Mouse (Mus musculus) urinary bladder, postnatal 10 days (tissue): ENCODE results near the gene BC030870.

ENCODE experiments used
- DNase-seq: peaks from one replicate; pipeline ENCODE4 v3.0.0; 2022; ENCODE audit warnings: low spot score

The BC030870 gene

DNA sequence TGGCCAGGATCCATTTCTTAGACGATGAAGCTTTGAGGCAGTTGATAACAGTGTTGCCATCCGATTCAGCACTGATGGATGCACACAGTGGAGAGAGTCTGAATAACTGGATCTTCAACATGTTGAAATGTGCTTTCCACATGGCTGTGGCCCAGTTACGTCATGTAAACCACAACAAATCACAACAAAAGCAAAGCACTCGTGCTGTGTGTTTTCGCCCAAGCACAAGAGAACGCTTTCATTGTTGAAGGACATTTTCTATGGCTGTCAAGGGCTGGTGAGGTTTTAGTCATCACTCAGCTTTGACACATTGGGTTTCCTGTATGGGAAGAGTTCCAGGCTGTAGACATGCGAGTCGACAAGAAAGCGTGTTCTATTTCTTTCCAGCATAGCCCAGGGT is 48.6 kb downstream of the BC030870 start:
- DNase-seq, result no peak

DNA sequence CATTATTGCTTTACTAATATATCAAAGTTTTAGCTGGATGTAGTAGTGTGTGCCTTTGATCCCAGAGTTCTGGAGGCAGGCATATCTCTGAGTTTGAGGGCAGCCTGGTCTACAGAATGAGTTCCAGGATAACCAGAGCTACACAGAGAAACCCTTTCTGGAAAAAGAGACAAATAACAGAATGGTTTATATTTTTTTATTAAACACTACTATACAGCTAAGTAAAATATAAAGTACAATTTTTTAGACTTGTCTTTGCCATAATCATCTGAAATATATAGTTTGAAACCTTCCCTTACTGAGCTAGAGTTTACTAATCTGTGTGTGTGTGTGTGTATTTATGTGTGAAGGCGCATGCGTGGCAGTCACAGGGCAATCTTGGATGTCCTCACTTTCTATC is 54.6 kb downstream of the BC030870 start, which contains the start of gene Gm10663:
Gene Gm10663 (plus strand): TSS at position 301 of the 400 bp plus-strand sequence.
- DNase-seq, result no peak

DNA sequence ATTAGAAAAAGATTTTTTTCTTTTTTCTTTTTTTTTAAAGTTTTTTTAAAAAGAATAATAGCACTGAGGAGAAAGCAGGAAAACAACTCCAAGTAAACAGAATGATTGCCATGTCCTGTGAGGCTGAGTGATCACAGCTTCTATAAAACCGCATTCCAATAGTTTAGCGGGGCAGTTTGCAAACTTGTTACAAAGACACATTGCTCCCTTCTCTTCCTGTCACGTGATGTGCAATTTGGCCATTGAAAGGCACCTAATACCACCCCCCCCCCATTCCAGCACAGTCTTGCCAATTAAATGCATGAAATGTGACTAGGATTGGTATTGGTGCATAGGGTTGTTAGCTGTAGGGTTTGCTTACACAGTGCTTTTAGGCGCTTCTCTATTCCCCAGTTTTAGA is 58.4 kb downstream of the BC030870 start:
- DNase-seq, result no peak

DNA sequence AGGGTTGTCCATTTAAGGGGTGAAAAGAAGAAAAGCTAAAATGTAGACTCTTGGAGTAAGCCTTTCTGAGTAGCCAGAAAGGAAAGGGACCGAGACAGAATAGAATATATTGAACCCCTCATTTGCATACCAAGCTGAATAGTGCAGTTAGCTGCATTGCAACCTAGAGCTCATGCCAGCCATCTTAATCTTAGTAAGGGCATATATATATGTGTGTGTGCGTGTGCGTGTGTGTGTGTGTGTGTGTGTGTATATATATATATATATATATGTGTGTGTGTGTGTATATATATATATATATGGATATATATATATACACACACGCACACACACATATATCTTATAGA is 60.9 kb downstream of the BC030870 start:
- no peak for DNase-seq

DNA sequence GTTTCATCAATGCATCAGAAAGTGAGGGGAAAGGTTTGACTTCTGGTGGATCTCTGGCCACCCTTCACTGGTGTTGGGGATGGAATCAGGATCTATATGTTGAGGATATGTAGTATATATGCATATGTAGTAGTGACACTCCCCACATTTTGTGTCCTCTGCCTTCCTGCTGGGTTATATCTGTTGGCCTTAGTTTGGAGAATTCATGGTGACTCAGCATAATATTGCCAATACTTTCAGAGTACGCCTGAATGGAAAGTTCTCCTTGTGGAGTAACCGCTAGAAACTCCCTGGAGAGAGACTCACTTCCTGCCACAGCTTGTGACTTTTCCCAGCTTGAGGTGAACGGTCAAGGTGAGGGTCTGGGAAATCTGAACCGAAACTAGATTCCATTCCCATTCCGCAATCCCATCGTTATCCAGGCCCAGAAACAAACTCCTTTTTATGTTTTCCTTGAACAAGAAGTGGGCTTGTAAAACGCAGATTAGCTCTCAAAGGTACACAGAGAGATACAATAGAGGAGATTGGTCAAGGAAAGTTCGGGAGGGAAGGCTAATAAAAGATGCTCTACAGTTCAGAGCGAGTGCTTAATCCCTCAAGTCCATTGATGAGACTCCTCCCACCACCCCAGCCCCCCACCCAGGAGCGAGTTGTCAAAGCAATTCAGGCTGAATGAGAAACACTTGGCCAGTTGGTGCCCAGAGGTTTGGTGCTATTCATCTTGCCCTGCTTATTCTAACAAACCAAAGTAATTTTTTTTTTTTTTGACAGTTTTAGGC is 61.5 kb downstream of the BC030870 start:
- no peak for DNase-seq

DNA sequence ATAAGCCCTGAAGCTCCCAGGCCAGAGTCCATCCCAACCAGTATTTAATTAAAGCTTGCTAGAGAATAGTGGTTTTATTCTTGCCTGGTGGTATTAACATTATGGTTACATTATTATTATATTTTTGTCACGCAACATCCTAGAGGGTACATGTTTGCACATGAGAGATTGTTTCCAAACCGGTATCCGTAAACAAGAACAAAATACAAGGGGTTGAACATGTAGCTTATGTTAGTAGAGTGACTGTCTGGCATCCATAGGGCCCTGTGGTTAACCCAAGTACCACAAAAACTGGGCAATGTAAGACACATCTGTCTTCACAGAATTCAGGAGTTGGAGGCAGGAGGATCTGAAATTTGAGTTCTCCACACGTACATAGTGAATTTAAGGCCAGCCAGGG is 62.3 kb downstream of the BC030870 start:
- no peak for DNase-seq

DNA sequence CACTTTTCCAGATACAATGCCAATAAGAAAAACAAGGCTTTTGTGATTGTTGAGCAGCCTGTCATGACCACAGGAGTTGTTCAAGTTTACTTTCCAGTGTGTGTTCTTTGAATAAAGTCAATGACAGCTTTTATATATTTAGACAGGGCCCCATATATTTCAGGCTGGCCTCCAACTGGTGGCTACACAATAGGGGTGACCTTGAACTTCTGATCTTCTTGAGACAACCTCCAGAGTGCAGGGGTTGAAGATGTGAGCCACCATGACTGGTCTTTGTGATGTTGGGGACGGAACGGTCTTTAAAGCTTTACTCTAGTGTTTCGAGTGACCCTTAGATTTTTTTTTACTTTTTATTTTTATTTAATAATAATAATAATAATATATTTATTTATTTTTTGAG is 63.7 kb downstream of the BC030870 start:
- DNase-seq, result no peak

DNA sequence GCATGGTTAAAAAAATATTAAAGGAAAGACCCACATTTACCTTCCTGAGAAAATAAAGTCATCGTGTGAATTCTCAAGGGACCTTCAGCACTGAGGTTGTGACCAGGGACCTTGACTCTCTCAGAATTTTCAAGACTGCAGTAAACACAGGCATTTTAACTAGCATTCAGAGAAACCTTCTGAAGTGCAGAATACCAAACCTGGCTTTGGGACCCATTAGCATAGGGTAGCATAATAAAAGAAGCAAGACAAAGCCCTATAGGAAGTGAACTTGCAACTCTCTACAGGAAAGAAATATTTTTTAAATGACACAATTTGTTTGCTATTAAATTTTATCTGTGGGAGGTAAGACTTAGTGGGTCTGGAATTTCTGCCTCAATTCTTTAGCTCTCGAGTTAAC is 65.3 kb downstream of the BC030870 start:
- DNase-seq, result no peak

DNA sequence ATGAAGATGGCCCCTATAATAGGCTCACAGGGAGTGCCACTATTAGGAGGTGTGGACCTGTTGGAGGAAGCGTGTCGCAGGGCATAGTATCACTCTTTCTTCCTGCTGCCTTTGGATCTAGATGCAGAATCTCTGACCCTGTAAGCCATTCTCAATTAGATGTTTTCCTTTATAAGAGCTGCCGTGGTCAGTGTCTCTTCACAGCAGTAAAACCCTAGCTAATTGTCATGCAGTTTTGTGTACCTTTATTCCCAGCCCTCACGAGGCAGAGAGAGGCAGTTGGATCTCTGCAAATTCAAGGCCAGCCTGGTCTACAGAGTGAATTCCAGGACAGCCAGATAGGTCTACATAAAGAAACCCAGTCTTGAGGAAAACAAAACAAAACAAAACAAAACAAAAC is 67.2 kb downstream of the BC030870 start:
- DNase-seq, result no peak

DNA sequence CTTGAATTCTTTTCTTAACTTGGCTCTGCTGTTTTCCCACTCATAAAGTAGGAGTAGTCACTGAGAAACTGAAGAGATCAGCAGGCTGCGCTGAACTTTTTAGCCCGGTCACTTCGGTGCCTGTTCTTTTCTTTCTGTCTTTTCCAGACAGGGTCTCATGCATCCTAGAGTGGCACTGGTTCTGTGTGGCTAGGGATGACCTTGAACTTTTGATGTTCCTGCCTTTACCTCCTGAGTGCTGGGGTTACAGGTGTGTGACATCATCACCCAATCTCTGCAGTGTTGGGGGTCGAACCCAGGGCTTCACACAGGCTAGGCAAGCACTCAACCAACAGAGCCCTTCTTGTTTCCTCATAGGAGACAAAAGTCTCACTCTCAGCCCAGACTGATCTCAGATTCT is 72.6 kb downstream of the BC030870 start:
- DNase-seq, result no peak

DNA sequence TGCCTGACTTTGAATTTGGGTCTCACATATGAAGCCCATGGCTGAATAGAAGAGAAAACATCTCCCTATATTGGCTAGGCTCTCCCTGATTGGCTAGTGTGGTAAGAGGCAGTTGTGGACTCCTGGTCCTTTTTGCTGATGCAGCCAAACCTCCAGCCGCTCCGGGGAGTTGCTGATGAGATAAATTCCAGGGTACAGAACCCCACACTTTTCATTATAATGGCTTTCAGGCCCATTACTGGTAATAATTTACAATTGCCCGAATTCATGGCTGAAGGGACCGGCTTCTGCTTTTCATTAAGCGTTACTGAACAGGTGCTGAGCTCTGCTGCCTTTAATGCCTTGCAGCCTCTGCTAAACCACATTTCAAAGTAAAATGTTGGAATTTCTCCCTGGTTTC is 75.4 kb downstream of the BC030870 start:
- no peak for DNase-seq

DNA sequence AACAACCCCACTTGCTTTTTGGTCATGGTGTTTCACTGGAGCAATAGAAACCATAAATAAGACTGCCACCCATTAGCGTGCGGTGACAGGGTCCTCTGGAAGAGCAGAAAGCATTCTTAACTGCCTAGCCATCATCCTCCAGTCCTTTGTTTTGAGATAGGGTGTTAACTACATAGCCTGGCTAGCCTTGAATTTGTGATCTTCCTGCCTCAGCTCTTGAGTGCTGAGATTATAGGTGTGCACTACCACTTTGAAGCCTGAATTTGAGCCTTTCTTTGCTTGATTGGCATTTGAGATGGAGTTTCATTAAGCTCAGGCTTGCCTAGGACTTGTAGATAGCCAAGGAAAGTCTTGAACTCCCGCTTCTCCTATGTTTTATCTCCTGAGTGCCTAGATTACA is 75.8 kb downstream of the BC030870 start:
- DNase-seq, result no peak

DNA sequence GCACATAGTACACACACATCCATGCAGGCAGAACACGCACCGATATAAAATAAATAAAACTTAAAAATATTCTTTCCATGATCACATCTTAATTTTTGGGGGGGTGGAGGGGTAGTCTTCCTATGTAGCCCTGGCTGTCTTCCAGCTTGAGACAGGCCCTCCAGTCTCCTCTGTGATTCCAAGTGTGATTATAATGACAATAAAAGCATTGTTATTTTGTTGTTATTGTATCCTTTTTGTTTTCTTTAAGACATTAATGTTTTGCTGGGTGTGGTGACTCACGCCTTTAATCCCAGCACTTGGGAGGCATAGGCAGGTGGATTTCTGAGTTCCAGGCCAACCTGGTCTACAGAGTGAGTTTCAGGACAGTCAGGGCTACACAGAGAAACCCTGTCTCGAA is 81.6 kb downstream of the BC030870 start:
- DNase-seq, result no peak

DNA sequence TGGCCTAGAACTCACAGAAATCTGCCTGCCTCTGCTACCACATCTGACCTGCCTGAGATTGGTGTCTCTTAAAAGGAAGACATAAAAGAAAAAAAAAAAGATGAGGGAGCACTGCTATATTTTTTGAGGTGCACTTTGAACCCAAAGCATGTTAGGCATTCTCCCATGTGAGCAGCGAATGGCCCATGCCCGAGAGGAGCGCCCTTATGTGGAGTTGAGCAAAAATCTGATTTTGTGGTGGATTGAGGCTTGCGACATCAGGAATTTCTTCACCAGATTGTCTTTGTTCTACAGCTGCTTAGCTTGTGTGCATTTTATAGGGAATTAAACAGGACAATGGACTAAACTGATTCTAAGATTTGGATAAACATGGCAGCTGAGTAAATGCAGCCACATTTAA is 82.2 kb downstream of the BC030870 start:
- no peak for DNase-seq

DNA sequence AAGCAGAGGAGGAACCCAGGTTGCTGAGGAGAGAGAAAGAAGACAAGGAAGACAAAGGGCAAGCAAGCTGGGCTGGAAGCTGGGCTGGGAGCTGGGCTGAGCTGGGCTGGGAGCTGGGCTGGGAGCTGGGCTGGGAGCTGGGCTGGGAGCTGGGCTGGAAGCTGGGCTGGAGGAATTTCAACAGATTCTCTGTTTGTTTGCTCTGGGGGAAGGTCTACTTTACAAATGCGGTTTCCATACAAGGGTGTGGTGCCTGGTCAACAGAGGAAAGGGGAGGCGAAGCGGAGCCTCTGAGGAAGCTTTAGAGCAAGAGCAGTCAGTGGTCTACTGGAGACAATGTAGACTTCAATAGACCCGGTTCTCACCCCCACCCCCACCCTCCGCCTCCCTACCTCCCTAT is 82.8 kb downstream of the BC030870 start:
- DNase-seq, result no peak

DNA sequence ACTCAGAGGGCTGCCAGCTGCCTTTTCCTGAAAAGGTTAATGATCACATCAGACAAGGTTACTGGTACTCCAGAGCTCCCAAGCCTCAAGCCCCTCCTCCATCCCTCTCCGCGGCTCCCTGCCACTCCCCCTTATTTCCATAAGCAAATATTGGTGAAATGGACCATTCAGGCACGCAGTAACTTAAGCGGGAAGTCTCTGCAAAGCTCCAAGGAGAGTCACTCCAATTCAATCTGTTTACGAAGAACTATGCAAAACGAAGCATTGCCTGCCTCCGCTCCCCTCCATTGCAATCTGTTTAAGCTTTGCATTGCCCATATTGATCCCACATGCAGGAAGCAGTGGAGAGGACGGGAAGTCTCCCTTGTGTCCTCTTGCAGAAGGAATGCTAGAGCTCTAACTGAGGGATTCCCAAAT is 92.2 kb downstream of the BC030870 start, which contains the start of gene Apela:
Gene Apela (minus strand): TSS at position 220 of the 417 bp plus-strand sequence.
- DNase-seq, result no peak
